22 mouse cellular contexts compared by ENCODE assay signal in the genomic region with DNA sequence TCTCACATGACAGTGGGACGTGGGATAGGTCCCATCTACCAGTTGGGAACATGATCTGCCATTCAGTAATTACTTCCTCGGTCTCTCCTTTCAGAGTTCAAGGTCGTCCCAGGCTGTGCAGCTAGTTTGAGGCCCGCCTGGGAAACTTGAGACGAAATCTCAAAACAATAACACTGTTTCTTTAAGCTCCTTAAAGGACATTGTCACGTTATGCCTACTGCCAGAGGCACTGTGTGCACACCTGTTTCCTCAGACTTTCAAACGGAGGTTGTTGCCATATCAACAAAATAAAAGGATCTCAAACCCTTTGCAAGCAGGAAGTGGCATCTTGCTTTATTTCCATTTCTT. TPM values are rescaled to one million over a fixed set of nuclear protein-coding genes. Genes with fewer than 3 reads are reported as not detected.
DNase-seq lines count a peak whose midpoint lies in the region; ATAC-seq and TF ChIP-seq lines count a peak whose summit lies in the region.
"Had no signal": no experiment of that assay in that cellular context is flagged by ENCODE, and none has a peak within 500 bp of the region (broad histone marks: within the 10 kb centered on the region; RNA-seq: fewer than 3 reads in every experiment).

No protein-coding gene starts in this region.

- DNase-seq in R1 (ENCODE audit: low read depth, low spot score) = peak; percentile 34
- peak; percentile 55 to 57 for DNase-seq in thymus, postnatal 10 days (ENCODE audit: low spot score in 2 of 2)
- no peak for DNase-seq in right cerebral cortex, postnatal 25 days
- no peak for DNase-seq in adrenal gland, postnatal 36 days
- no peak for DNase-seq in left cerebral cortex, postnatal 14 days (ENCODE audit: low spot score in 2 of 2)
- DNase-seq: adrenal gland, postnatal 14 days; cerebellum, adult 2 months; gastrocnemius, postnatal 10 days; heart, adult 2 months; kidney, postnatal 14 days; lung, postnatal 10 days; midbrain, embryonic 14.5 days; right cerebral cortex, postnatal 4 days had no signal

- H3K27me3 ChIP-seq in intestine, postnatal 0 days (replicated peaks; ENCODE audit: control insufficient read depth, insufficient read depth, low read length) = no peaks in the 10 kb centered on the region
- H3K27me3 ChIP-seq in intestine, embryonic 15.5 days (replicated peaks) = no peaks in the 10 kb centered on the region
- H3K27me3 ChIP-seq: forebrain, embryonic 15.5 days; heart, embryonic 15.5 days; hindbrain, embryonic 12.5 days; liver, embryonic 15.5 days had no signal

- no peaks in the 10 kb centered on the region; the same call in 1 of the 2 replicates for H3K4me1 ChIP-seq in intestine, postnatal 0 days (replicated peaks; ENCODE audit: control insufficient read depth, insufficient read depth, low read length)
- H3K4me1 ChIP-seq in intestine, embryonic 15.5 days (replicated peaks) = 0 out of 2 replicates have a peak, but pooled peaks cover 2% of the 10 kb centered on the region
- H3K4me1 ChIP-seq: forebrain, embryonic 15.5 days; heart, embryonic 15.5 days; hindbrain, embryonic 12.5 days had no signal

- intact Hi-C loops in left cerebral cortex, postnatal 14 days (cut with DNase I) = loop anchor here (5.0 to 10.0 kb wide), 3 partner anchors 172 to 439 kb away; a partner anchor contains a TSS

- no peak for TF ChIP-seq CTCF in intestine, postnatal 0 days (IDR thresholded peaks at IDR 0.05; ENCODE audit: low read depth)

- no peak overlapping the region for H3K27ac ChIP-seq in intestine, postnatal 0 days (ENCODE audit: low read depth, low read length)
- no peak overlapping the region for H3K27ac ChIP-seq in intestine, embryonic 15.5 days
- H3K27ac ChIP-seq: forebrain, embryonic 15.5 days; heart, adult 2 months; heart, embryonic 15.5 days; hindbrain, embryonic 12.5 days; liver, embryonic 15.5 days had no signal

- H3K9ac ChIP-seq in intestine, postnatal 0 days (ENCODE audit: low read depth, low read length) = no peak overlapping the region
- H3K9ac ChIP-seq in intestine, embryonic 15.5 days = no peak overlapping the region
- H3K9ac ChIP-seq: forebrain, embryonic 15.5 days; heart, embryonic 15.5 days; hindbrain, embryonic 12.5 days; liver, embryonic 15.5 days had no signal

- H3K36me3 ChIP-seq in intestine, postnatal 0 days (ENCODE audit: control insufficient read depth, insufficient read depth) = no peaks in the 10 kb centered on the region
- H3K36me3 ChIP-seq in intestine, embryonic 15.5 days = no peaks in the 10 kb centered on the region
- H3K36me3 ChIP-seq: forebrain, embryonic 15.5 days; heart, embryonic 15.5 days; hindbrain, embryonic 12.5 days; liver, embryonic 15.5 days had no signal

- WGBS in intestine, postnatal 0 days = 20% methylated on average over 7 of the region's 7 CpGs
- 48% methylated on average over 7 of the region's 7 CpGs for WGBS in intestine, embryonic 15.5 days

- no peaks in the 10 kb centered on the region for H3K9me3 ChIP-seq in intestine, postnatal 0 days (ENCODE audit: control insufficient read depth)
- H3K9me3 ChIP-seq in intestine, embryonic 15.5 days = no peaks in the 10 kb centered on the region
- H3K9me3 ChIP-seq: forebrain, embryonic 15.5 days; heart, embryonic 15.5 days; hindbrain, embryonic 12.5 days; liver, embryonic 15.5 days had no signal

- H3K4me2 ChIP-seq in intestine, postnatal 0 days (replicated peaks; ENCODE audit: low read depth) = no peak overlapping the region
- H3K4me2 ChIP-seq in intestine, embryonic 15.5 days (replicated peaks) = no peak overlapping the region
- H3K4me2 ChIP-seq: forebrain, embryonic 15.5 days; heart, embryonic 15.5 days; hindbrain, embryonic 12.5 days; liver, embryonic 15.5 days had no signal

- ATAC-seq in intestine, postnatal 0 days = peak; percentile 22
- no peak for ATAC-seq in intestine, embryonic 15.5 days
- peak; percentile 45 for ATAC-seq in granulocyte monocyte progenitor cell, adult 5-6 weeks (replicated peaks; ENCODE audit: poor library complexity, severe bottlenecking)
- ATAC-seq: forebrain, embryonic 15.5 days; intestine, embryonic 16.5 days had no signal

- no peak overlapping the region for H3K4me3 ChIP-seq in intestine, postnatal 0 days (ENCODE audit: low read depth, low read length)
- H3K4me3 ChIP-seq in intestine, embryonic 15.5 days (replicated peaks) = no peak overlapping the region
- H3K4me3 ChIP-seq: forebrain, embryonic 15.5 days; heart, adult 2 months; heart, embryonic 15.5 days; hindbrain, embryonic 12.5 days; liver, embryonic 15.5 days; myocyte had no signal

RNA-seq across cellular contexts. Expression of a gene that starts 41.4 kb away (rescaled TPM):
- 4.7 and 5.6 TPM in 2 replicates for polyA plus RNA-seq in intestine, postnatal 0 days (2015; fragmentation: Nextera tagmentation; extraction: Ambion mirVana)
- polyA plus RNA-seq in intestine, embryonic 15.5 days (2015; fragmentation: Nextera tagmentation; extraction: Ambion mirVana) = 1.7 and 1.9 TPM in 2 replicates
- 0.64 TPM in 1 of 2 replicates, not detected in the other for total RNA-seq in granulocyte monocyte progenitor cell, adult 5-6 weeks (2014; fragmentation: Nextera tagmentation)
- total RNA-seq in granulocyte monocyte progenitor cell, adult 5-6 weeks (2017) = 0.22 TPM in 1 of 2 replicates, not detected in the other
- 1 to 10 TPM in 1 of 2 experiments, under 1 TPM in 1; 0.82 to 1.1 TPM for total RNA-seq in adrenal gland, postnatal 36 days (2021)
- total RNA-seq in left cerebral cortex, postnatal 14 days (2021) = 10 to 100 TPM; 13.0 to 13.5 TPM

RNA-seq across cellular contexts. Expression of a gene that starts 48.0 kb away (rescaled TPM):
- polyA plus RNA-seq in intestine, postnatal 0 days (2015; fragmentation: Nextera tagmentation; extraction: Ambion mirVana) = 36.4 and 38.3 TPM in 2 replicates
- 9.7 and 11.4 TPM in 2 replicates for polyA plus RNA-seq in intestine, embryonic 15.5 days (2015; fragmentation: Nextera tagmentation; extraction: Ambion mirVana)
- 1.8 and 5.1 TPM in 2 replicates for total RNA-seq in granulocyte monocyte progenitor cell, adult 5-6 weeks (2014; fragmentation: Nextera tagmentation)
- 2.2 and 2.8 TPM in 2 replicates for total RNA-seq in granulocyte monocyte progenitor cell, adult 5-6 weeks (2017)
- 10 to 100 TPM; 35.8 to 59.4 TPM for total RNA-seq in adrenal gland, postnatal 36 days (2021)
- 1 to 10 TPM; 1.3 to 1.4 TPM for total RNA-seq in left cerebral cortex, postnatal 14 days (2021)

Comparison
In these comparisons a context has a peak if more than half of its experiments do, and no peak if none do; other contexts are left out.
1. DNase-seq: peak in R1 (single experiment) and thymus, postnatal 10 days (2 of 2); none in right cerebral cortex, postnatal 25 days (single experiment), adrenal gland, postnatal 36 days (0 of 2) and left cerebral cortex, postnatal 14 days (0 of 2).
2. RNA of a gene that starts 41.4 kb away (total RNA-seq): 13.0 to 13.5 TPM in left cerebral cortex, postnatal 14 days; 0.82 to 1.1 TPM in adrenal gland, postnatal 36 days and 0.22 to 0.64 TPM in granulocyte monocyte progenitor cell, adult 5-6 weeks; every median in the first group is over 4 times any median in the second.
3. RNA of a gene that starts 48.0 kb away (total RNA-seq): 35.8 to 59.4 TPM in adrenal gland, postnatal 36 days; 1.8 to 5.1 TPM in granulocyte monocyte progenitor cell, adult 5-6 weeks and 1.3 to 1.4 TPM in left cerebral cortex, postnatal 14 days; every median in the first group is over 4 times any median in the second.